Mouse (Mus musculus): Measurements from ENCODE around the gene Ifi44. TPM values are rescaled to one million over a fixed set of nuclear protein-coding genes. Genes with fewer than 3 reads are reported as not detected.

The Ifi44 gene
- total and polyA plus RNA-seq, 3 experiments: not detected

- H3K27me3 ChIP-seq (ENCODE audit: control insufficient read depth in 1 of 2, insufficient read depth in 2 of 2, low read length in 2 of 2): no peaks in the 10 kb centered on the region; a peak in 1 of 4 replicates
- H3K27ac ChIP-seq (ENCODE audit: control insufficient read depth, low read depth, low read length): no peak overlapping the region
- no peaks in the 10 kb centered on the region for H3K79me2 ChIP-seq (ENCODE audit: control insufficient read depth, insufficient read depth, low read length, poor library complexity)
- no peaks in the 10 kb centered on the region for H3K9me3 ChIP-seq (replicated peaks; ENCODE audit: insufficient read depth, low read length)
- no peak overlapping the region for H3K9ac ChIP-seq (ENCODE audit: control insufficient read depth, low read depth, low read length, poor library complexity, severe bottlenecking)
- no peaks in the 10 kb centered on the region for H3K4me1 ChIP-seq (ENCODE audit: control insufficient read depth in 1 of 2, insufficient read depth in 2 of 2, low read length in 2 of 2)
- no peaks in the 10 kb centered on the region for H3K36me3 ChIP-seq (ENCODE audit: control insufficient read depth in 1 of 2, insufficient read depth in 2 of 2, low read length in 2 of 2)
- TF ChIP-seq RAD21 (IDR thresholded peaks at IDR 0.05; ENCODE audit: low read depth, low read length) (peak; percentile 76), CTCF (IDR thresholded peaks at IDR 0.05 in 2 of 3, conservative IDR thresholded peaks at IDR 0.05 in 1 of 3; ENCODE audit: control insufficient read depth in 1 of 3, insufficient read depth in 1 of 3, low read depth in 2 of 3, low read length in 3 of 3, poor library complexity in 1 of 3, severe bottlenecking in 1 of 3) (peak in 2 of 3 experiments; percentile 27 to 68; a peak in 2 of 6 replicates), ZC3H11A (IDR thresholded peaks at IDR 0.05; ENCODE audit: low read depth, low read length) (peak; percentile 31; the same call in 1 of the 2 replicates), ZMIZ1 (IDR thresholded peaks at IDR 0.05; ENCODE audit: low read depth, low read length) (no peak), SMC3 (IDR thresholded peaks at IDR 0.05; ENCODE audit: low read depth, low read length) (peak; percentile 69), GATA1 (IDR thresholded peaks at IDR 0.05; ENCODE audit: low read depth, low read length) (no peak), POLR2A (IDR thresholded peaks at IDR 0.05; ENCODE audit: control insufficient read depth in 1 of 2, insufficient read depth in 1 of 2, low read depth in 1 of 2, low read length in 2 of 2, poor library complexity in 1 of 2) (no peak)
- no peak overlapping the region for H3K4me3 ChIP-seq (ENCODE audit: control insufficient read depth in 1 of 2, insufficient read depth in 1 of 2, low read depth in 2 of 2, low read length in 2 of 2)
- peak; percentile 56 for DNase-seq (ENCODE audit: low read depth, low spot score)
Observed at GRCm38 (mm10) chr3:151716246-151716645, 33.5 kb downstream of the Ifi44 start.

- DNase-seq (ENCODE audit: low read depth, low spot score): no peak
- no peaks in the 10 kb centered on the region for H3K4me1 ChIP-seq (ENCODE audit: control insufficient read depth in 1 of 2, insufficient read depth in 2 of 2, low read length in 2 of 2)
- H3K79me2 ChIP-seq (ENCODE audit: control insufficient read depth, insufficient read depth, low read length, poor library complexity): no peaks in the 10 kb centered on the region
- H3K36me3 ChIP-seq (ENCODE audit: control insufficient read depth in 1 of 2, insufficient read depth in 2 of 2, low read length in 2 of 2): no peaks in the 10 kb centered on the region
- H3K9me3 ChIP-seq (replicated peaks; ENCODE audit: insufficient read depth, low read length): no peaks in the 10 kb centered on the region
- TF ChIP-seq JUND (IDR thresholded peaks at IDR 0.05; ENCODE audit: low read depth, low read length): no peak
- no peak for TF ChIP-seq HCFC1 (IDR thresholded peaks at IDR 0.05; ENCODE audit: low read depth, low read length)
- TF ChIP-seq MEF2A (IDR thresholded peaks at IDR 0.05; ENCODE audit: extremely low read depth, insufficient replicate concordance, low read depth, low read length, poor library complexity, severe bottlenecking): no peak
- no peak for TF ChIP-seq TBP (IDR thresholded peaks at IDR 0.05; ENCODE audit: low read depth, low read length)
- TF ChIP-seq MYC (IDR thresholded peaks at IDR 0.05; ENCODE audit: low read depth, low read length): no peak
- no peak for TF ChIP-seq KAT2A (conservative IDR thresholded peaks at IDR 0.05; ENCODE audit: low read depth, low read length)
- no peak for TF ChIP-seq MXI1 (IDR thresholded peaks at IDR 0.05; ENCODE audit: low read depth, low read length)
- TF ChIP-seq CHD2 (IDR thresholded peaks at IDR 0.05; ENCODE audit: low read length): no peak
- no peak for TF ChIP-seq SMC3 (IDR thresholded peaks at IDR 0.05; ENCODE audit: low read depth, low read length)
- TF ChIP-seq CTCF (IDR thresholded peaks at IDR 0.05 in 2 of 3, conservative IDR thresholded peaks at IDR 0.05 in 1 of 3; ENCODE audit: control insufficient read depth in 1 of 3, insufficient read depth in 1 of 3, low read depth in 2 of 3, low read length in 3 of 3, poor library complexity in 1 of 3, severe bottlenecking in 1 of 3): no peak
- TF ChIP-seq USF1 (IDR thresholded peaks at IDR 0.05; ENCODE audit: low read depth, low read length): no peak
- no peak for TF ChIP-seq MAZ (IDR thresholded peaks at IDR 0.05; ENCODE audit: low read depth, low read length)
- TF ChIP-seq RAD21 (IDR thresholded peaks at IDR 0.05; ENCODE audit: low read depth, low read length): no peak
- no peak for TF ChIP-seq NELFE (IDR thresholded peaks at IDR 0.05; ENCODE audit: low read depth, low read length)
- no peak for TF ChIP-seq ETS1 (IDR thresholded peaks at IDR 0.05; ENCODE audit: low read depth, low read length)
- no peak for TF ChIP-seq MAFK (IDR thresholded peaks at IDR 0.05; ENCODE audit: borderline replicate concordance, low read depth, low read length)
- no peak for TF ChIP-seq POLR2AphosphoS2 (IDR thresholded peaks at IDR 0.05; ENCODE audit: low read length)
- no peak for TF ChIP-seq TCF12 (IDR thresholded peaks at IDR 0.05; ENCODE audit: low read depth, low read length)
- H3K4me3 ChIP-seq (ENCODE audit: control insufficient read depth in 1 of 2, insufficient read depth in 1 of 2, low read depth in 2 of 2, low read length in 2 of 2): no peak overlapping the region
- no peak overlapping the region for H3K27ac ChIP-seq (ENCODE audit: control insufficient read depth, low read depth, low read length)
- no peak overlapping the region for H3K9ac ChIP-seq (ENCODE audit: control insufficient read depth, low read depth, low read length, poor library complexity, severe bottlenecking)
- no peaks in the 10 kb centered on the region; a peak in 1 of 4 replicates for H3K27me3 ChIP-seq (ENCODE audit: control insufficient read depth in 1 of 2, insufficient read depth in 2 of 2, low read length in 2 of 2)
Observed at GRCm38 (mm10) chr3:151707335-151707734, 42.4 kb downstream of the Ifi44 start.

Other genes starting within 250 kb of the Ifi44 start
- gene Ifi44l, start 12.9 kb upstream of the Ifi44 start, total RNA-seq (2012; rRNA removed): not detected in 2 replicates
- not detected for gene Ifi44l, start 12.9 kb upstream of the Ifi44 start, polyA plus RNA-seq (2012; ENCODE audit: insufficient read depth in 1 of 2, insufficient read length in 2 of 2, low read depth in 1 of 2, low replicate concordance in 2 of 2, missing spikeins in 1 of 2)
- gene Ptgfr, start 87.7 kb upstream of the Ifi44 start, total RNA-seq (2012; rRNA removed): not detected in 2 replicates
- gene Ptgfr, start 87.7 kb upstream of the Ifi44 start, polyA plus RNA-seq (2012; ENCODE audit: insufficient read depth in 1 of 2, insufficient read length in 2 of 2, low read depth in 1 of 2, low replicate concordance in 2 of 2, missing spikeins in 1 of 2): not detected